10 mouse cellular contexts compared by ENCODE assay signal in the genomic region with DNA sequence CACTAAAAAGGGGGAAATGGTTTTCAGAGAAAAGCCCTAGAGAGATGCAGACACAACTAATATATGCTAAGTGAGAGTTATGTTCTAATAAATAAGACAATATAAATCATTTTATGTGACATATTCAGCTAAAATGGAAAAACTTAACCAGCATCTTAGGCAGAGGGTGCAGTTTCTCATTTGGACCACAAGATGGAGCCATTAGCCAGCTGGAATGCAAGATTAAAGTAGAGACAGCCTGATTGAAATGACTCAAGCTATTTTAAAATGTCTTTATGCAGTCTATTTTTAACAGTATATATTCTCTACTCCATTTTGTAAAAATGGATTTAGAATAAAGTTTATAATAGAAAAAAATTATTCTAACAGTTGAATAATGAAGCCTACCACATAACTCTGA. TPM values are rescaled to one million over a fixed set of nuclear protein-coding genes. Genes with fewer than 3 reads are reported as not detected.
DNase-seq lines count a peak whose midpoint lies in the region; ATAC-seq and TF ChIP-seq lines count a peak whose summit lies in the region.
"Had no signal": no experiment of that assay in that cellular context is flagged by ENCODE, and none has a peak within 500 bp of the region (broad histone marks: within the 10 kb centered on the region; RNA-seq: fewer than 3 reads in every experiment).

No protein-coding gene starts in this region.

- H3K4me3 ChIP-seq in forebrain, postnatal 0 days (ENCODE audit: low read depth, low read length) = no peak overlapping the region
- H3K4me3 ChIP-seq in forebrain, embryonic 13.5 days = no peak overlapping the region
- H3K4me3 ChIP-seq: heart, embryonic 10.5 days; neural tube, embryonic 13.5 days had no signal

- H3K27ac ChIP-seq in forebrain, postnatal 0 days (ENCODE audit: low read depth, low read length) = no peak overlapping the region
- H3K27ac ChIP-seq in forebrain, embryonic 13.5 days = no peak overlapping the region
- H3K27ac ChIP-seq: heart, embryonic 10.5 days; neural tube, embryonic 13.5 days had no signal

- no peaks in the 10 kb centered on the region for H3K36me3 ChIP-seq in forebrain, postnatal 0 days (ENCODE audit: insufficient read depth)
- no peaks in the 10 kb centered on the region for H3K36me3 ChIP-seq in forebrain, embryonic 13.5 days (ENCODE audit: poor library complexity, severe bottlenecking)
- H3K36me3 ChIP-seq: heart, embryonic 10.5 days; neural tube, embryonic 13.5 days had no signal

- TF ChIP-seq CTCF in forebrain, postnatal 0 days (IDR thresholded peaks at IDR 0.05; ENCODE audit: low read depth) = peak; percentile 85

- peak; percentile 35; the same call in 1 of the 2 replicates for ATAC-seq in forebrain, postnatal 0 days
- ATAC-seq in forebrain, embryonic 13.5 days = no peak

- H3K9me3 ChIP-seq in forebrain, postnatal 0 days (ENCODE audit: low read length) = no peaks in the 10 kb centered on the region
- no peaks in the 10 kb centered on the region; the same call in 1 of the 2 replicates for H3K9me3 ChIP-seq in forebrain, embryonic 13.5 days (replicated peaks)
- H3K9me3 ChIP-seq: heart, embryonic 10.5 days; neural tube, embryonic 13.5 days had no signal

- peak; percentile 71 for DNase-seq in forebrain, postnatal 0 days
- DNase-seq in right cerebral cortex, postnatal 10 days (ENCODE audit: low spot score in 2 of 2) = peak; percentile 43 to 49
- no peak for DNase-seq in right cerebral cortex, adult 18-20 months
- peak; percentile 25 for DNase-seq in c-Kit-positive CD71-positive TER-119-negative erythroid progenitor cells, embryonic 14.5 days (ENCODE audit: low read depth)
- DNase-seq in retina, embryonic 14.5 days (ENCODE audit: low spot score) = peak; percentile 67
- no peak for DNase-seq in right cerebral cortex, postnatal 25 days
- DNase-seq in urinary bladder, postnatal 4 days (ENCODE audit: low spot score in 2 of 2) = no peak

- H3K9ac ChIP-seq in forebrain, postnatal 0 days = no peak overlapping the region
- no peak overlapping the region for H3K9ac ChIP-seq in forebrain, embryonic 13.5 days
- H3K9ac ChIP-seq: neural tube, embryonic 13.5 days had no signal

- no peaks in the 10 kb centered on the region for H3K4me1 ChIP-seq in forebrain, postnatal 0 days (ENCODE audit: insufficient read depth)
- H3K4me1 ChIP-seq in forebrain, embryonic 13.5 days = no peaks in the 10 kb centered on the region

- no peaks in the 10 kb centered on the region for H3K27me3 ChIP-seq in forebrain, postnatal 0 days (ENCODE audit: insufficient read depth, low read length)
- H3K27me3 ChIP-seq in forebrain, embryonic 13.5 days = no peaks in the 10 kb centered on the region
- H3K27me3 ChIP-seq: neural tube, embryonic 13.5 days had no signal

- no peak overlapping the region for H3K4me2 ChIP-seq in forebrain, postnatal 0 days (ENCODE audit: low read depth)
- no peak overlapping the region for H3K4me2 ChIP-seq in forebrain, embryonic 13.5 days
- H3K4me2 ChIP-seq: neural tube, embryonic 13.5 days had no signal

RNA-seq across cellular contexts. Expression of a gene that starts 6.6 kb away (rescaled TPM):
- total RNA-seq in forebrain, postnatal 0 days (2014; rRNA removed) = 22.1 and 28.1 TPM in 2 replicates
- polyA plus RNA-seq in forebrain, postnatal 0 days (2015; fragmentation: Nextera tagmentation; extraction: Ambion mirVana) = 84.1 and 103 TPM in 2 replicates
- polyA plus RNA-seq in forebrain, embryonic 13.5 days (2015; fragmentation: Nextera tagmentation; extraction: Ambion mirVana) = 85.9 and 88.7 TPM in 2 replicates

RNA-seq across cellular contexts. Expression of a gene that starts 6.7 kb away (rescaled TPM):
- total RNA-seq in forebrain, postnatal 0 days (2014; rRNA removed) = 38.3 and 42.3 TPM in 2 replicates
- polyA plus RNA-seq in forebrain, postnatal 0 days (2015; fragmentation: Nextera tagmentation; extraction: Ambion mirVana) = 28.4 and 31.1 TPM in 2 replicates
- 25.6 and 27.8 TPM in 2 replicates for polyA plus RNA-seq in forebrain, embryonic 13.5 days (2015; fragmentation: Nextera tagmentation; extraction: Ambion mirVana)

Comparison
In these comparisons a context has a peak if more than half of its experiments do, and no peak if none do; other contexts are left out.
1. DNase-seq: peak in forebrain, postnatal 0 days (single experiment), right cerebral cortex, postnatal 10 days (2 of 2), c-Kit-positive CD71-positive TER-119-negative erythroid progenitor cells, embryonic 14.5 days (single experiment) and retina, embryonic 14.5 days (single experiment); none in right cerebral cortex, adult 18-20 months (single experiment), right cerebral cortex, postnatal 25 days (single experiment) and urinary bladder, postnatal 4 days (0 of 2).